Mouse (Mus musculus): Measurements from ENCODE around the gene Abt1. TPM values are rescaled to one million over a fixed set of nuclear protein-coding genes. Genes with fewer than 3 reads are reported as not detected.
"Not testable (repeated sequence)": the region's sequence is repeated elsewhere in the genome, so short reads cannot be mapped to it uniquely, and the experiment has no call there.

The Abt1 gene
- polyA plus RNA-seq, 1 experiment from 2014 or later = 12.4 TPM

- H3K36me3 ChIP-seq (ENCODE audit: poor library complexity, severe bottlenecking) = peaks cover 2% of the 10 kb centered on the region; the same call in 1 of the 2 replicates
- peak overlapping the region; percentile 40 for H3K4me3 ChIP-seq
- no peaks in the 10 kb centered on the region for H3K9me3 ChIP-seq (replicated peaks)
- H3K4me1 ChIP-seq = peaks cover 14% of the 10 kb centered on the region; the same call in 1 of the 2 replicates
- H3K4me2 ChIP-seq = peak overlapping the region; percentile 64
- ATAC-seq = peak; percentile 33
- H3K27ac ChIP-seq = no peak overlapping the region
- 6% methylated on average over 29 of the region's 29 CpGs for WGBS
- peaks cover 20% of the 10 kb centered on the region for H3K27me3 ChIP-seq
- H3K9ac ChIP-seq = no peak overlapping the region
Observed at GRCm38 (mm10) chr13:23411311-23412210, 12.1 kb downstream of the Abt1 start.

- no peak overlapping the region for H3K4me3 ChIP-seq
- H3K4me2 ChIP-seq = no peak overlapping the region
- H3K9me3 ChIP-seq (replicated peaks) = no peaks in the 10 kb centered on the region
- H3K27me3 ChIP-seq = peaks cover 20% of the 10 kb centered on the region
- no peak overlapping the region for H3K27ac ChIP-seq
- H3K36me3 ChIP-seq (ENCODE audit: poor library complexity, severe bottlenecking) = no peaks in the 10 kb centered on the region
- no peak overlapping the region for H3K9ac ChIP-seq
- no peak for ATAC-seq
- 70% methylated on average over 9 of the region's 9 CpGs for WGBS
- peaks cover 14% of the 10 kb centered on the region; the same call in 1 of the 2 replicates for H3K4me1 ChIP-seq
Observed at GRCm38 (mm10) chr13:23410632-23411031, 13.0 kb downstream of the Abt1 start.

GRCm38 (mm10) chr13:23402626-23403025 is 21.0 kb downstream of the Abt1 start:
- H3K9me3 ChIP-seq (replicated peaks) = no peaks in the 10 kb centered on the region
- ATAC-seq = no peak

GRCm38 (mm10) chr13:23401683-23402527 is 21.8 kb downstream of the Abt1 start:
- H3K9me3 ChIP-seq (replicated peaks) = no peaks in the 10 kb centered on the region
- H3K9ac ChIP-seq = peak overlapping the region; percentile 59
- no peaks in the 10 kb centered on the region for H3K36me3 ChIP-seq (ENCODE audit: poor library complexity, severe bottlenecking)
- peak overlapping the region; percentile 61 for H3K4me2 ChIP-seq
- peaks cover 7% of the 10 kb centered on the region for H3K4me1 ChIP-seq
- ATAC-seq = peak; percentile 73
- WGBS = 2% methylated on average over 19 of the region's 19 CpGs
- peaks cover 26% of the 10 kb centered on the region for H3K27me3 ChIP-seq
- no peak overlapping the region for H3K27ac ChIP-seq
- H3K4me3 ChIP-seq = peak overlapping the region; percentile 39

More at GRCm38 (mm10) chr13:23402626-23403025, 21.0 kb downstream of the Abt1 start:
- Histone ChIP-seq H3K4me3 (no peak overlapping the region), H3K36me3 (ENCODE audit: poor library complexity, severe bottlenecking) (no peaks in the 10 kb centered on the region), H3K27ac (no peak overlapping the region), H3K4me1 (peaks cover 7% of the 10 kb centered on the region), H3K9ac (no peak overlapping the region), H3K27me3 (peaks cover 19% of the 10 kb centered on the region), H3K4me2 (no peak overlapping the region)
- 4% methylated on average over 2 of the region's 2 CpGs for WGBS

- WGBS = 6% methylated on average over 24 of the region's 24 CpGs
- peaks cover 11% of the 10 kb centered on the region for H3K4me1 ChIP-seq
- no peaks in the 10 kb centered on the region for H3K36me3 ChIP-seq (ENCODE audit: poor library complexity, severe bottlenecking)
- peaks cover 31% of the 10 kb centered on the region for H3K27me3 ChIP-seq
- H3K9ac ChIP-seq = no peak overlapping the region
- peak overlapping the region; percentile 39; the same call in 1 of the 2 replicates for H3K4me3 ChIP-seq
- no peak for ATAC-seq
- peak overlapping the region; percentile 61 for H3K4me2 ChIP-seq
- H3K9me3 ChIP-seq (replicated peaks) = no peaks in the 10 kb centered on the region
- H3K27ac ChIP-seq = no peak overlapping the region
Observed at GRCm38 (mm10) chr13:23400771-23401682, 22.6 kb downstream of the Abt1 start.

- H3K36me3 ChIP-seq (ENCODE audit: poor library complexity, severe bottlenecking); H3K27ac ChIP-seq; ATAC-seq; H3K4me1 ChIP-seq; H3K9me3 ChIP-seq (replicated peaks); H3K9ac ChIP-seq: not testable (repeated sequence)
- whole genome bisulfite sequencing = 9% methylated on average over 14 of the region's 14 CpGs
- Histone ChIP-seq H3K4me2 (peak overlapping the region; percentile 73; the same call in 1 of the 2 replicates), H3K4me3 (peak overlapping the region; percentile 44), H3K27me3 (peaks cover 52% of the 10 kb centered on the region)
Observed at GRCm38 (mm10) chr13:23396913-23397312, 26.8 kb downstream of the Abt1 start.

- H3K4me2 ChIP-seq = peak overlapping the region; percentile 73
- peaks cover 52% of the 10 kb centered on the region for H3K27me3 ChIP-seq
- peak overlapping the region; percentile 44 for H3K4me3 ChIP-seq
- H3K9me3 ChIP-seq (replicated peaks) = no peaks in the 10 kb centered on the region
- H3K36me3 ChIP-seq (ENCODE audit: poor library complexity, severe bottlenecking) = no peaks in the 10 kb centered on the region
- H3K9ac ChIP-seq = peak overlapping the region; percentile 55
- peaks cover 4% of the 10 kb centered on the region; the same call in 1 of the 2 replicates for H3K4me1 ChIP-seq
- WGBS = under 1% methylated on average over 31 of the region's 31 CpGs
- ATAC-seq = 0 out of 2 replicates have a peak, but pooled peaks have one; percentile 38
- H3K27ac ChIP-seq = no peak overlapping the region
Observed at GRCm38 (mm10) chr13:23396246-23396703, 27.4 kb downstream of the Abt1 start.

GRCm38 (mm10) chr13:23395301-23396245 is 28.1 kb downstream of the Abt1 start:
- Histone ChIP-seq H3K27me3 (peaks cover 52% of the 10 kb centered on the region), H3K4me1 (peaks cover 4% of the 10 kb centered on the region; the same call in 1 of the 2 replicates), H3K4me3 (peak overlapping the region; percentile 44), H3K36me3 (ENCODE audit: poor library complexity, severe bottlenecking) (no peaks in the 10 kb centered on the region), H3K9ac (peak overlapping the region; percentile 55), H3K9me3 (replicated peaks) (no peaks in the 10 kb centered on the region), H3K27ac (no peak overlapping the region), H3K4me2 (peak overlapping the region; percentile 73)
- no peak for ATAC-seq
- WGBS = 2% methylated on average over 43 of the region's 43 CpGs

GRCm38 (mm10) chr13:23387548-23387947 is 36.1 kb downstream of the Abt1 start:
- Histone ChIP-seq H3K36me3 (ENCODE audit: poor library complexity, severe bottlenecking) (no peaks in the 10 kb centered on the region), H3K4me2 (no peak overlapping the region), H3K9me3 (replicated peaks) (no peaks in the 10 kb centered on the region), H3K4me3 (no peak overlapping the region), H3K27ac (no peak overlapping the region), H3K4me1 (no peaks in the 10 kb centered on the region), H3K27me3 (no peaks in the 10 kb centered on the region), H3K9ac (no peak overlapping the region)
- ATAC-seq = no peak
- 70% methylated on average over 1 of the region's 1 CpGs for WGBS

GRCm38 (mm10) chr13:23383127-23383526 is 40.5 kb downstream of the Abt1 start:
- no peak overlapping the region for H3K27ac ChIP-seq
- no peak overlapping the region for H3K4me3 ChIP-seq
- ATAC-seq = no peak
- H3K4me2 ChIP-seq = no peak overlapping the region
- H3K9me3 ChIP-seq (replicated peaks) = no peaks in the 10 kb centered on the region
- 63% methylated on average over 1 of the region's 1 CpGs for WGBS
- no peaks in the 10 kb centered on the region for H3K4me1 ChIP-seq
- no peaks in the 10 kb centered on the region for H3K36me3 ChIP-seq (ENCODE audit: poor library complexity, severe bottlenecking)
- H3K27me3 ChIP-seq = no peaks in the 10 kb centered on the region
- no peak overlapping the region for H3K9ac ChIP-seq

Data from forebrain, embryonic 13.5 days (tissue).